Mouse (Mus musculus) lung, embryonic 14.5 days (tissue): ENCODE data around the gene Ints7. TPM values are rescaled to one million over a fixed set of nuclear protein-coding genes. Genes with fewer than 3 reads are reported as not detected.
A peak's percentile ranks its signal among the peaks of the same experiment; 100 is the strongest.

Source experiments
- ATAC-seq: fragments of 200-750 bp; cut with Nextera tagmentation; 2 replicates; pipeline ENCODE4 v1.8.0; 2017; ENCODE audit warnings: mild to moderate bottlenecking, moderate TSS enrichment, moderate library complexity; ENCODE audit not compliant: insufficient read depth
- DNase-seq: peaks from one replicate; pipeline ENCODE4 v3.0.0-alpha.2; 2015
- H3K27ac ChIP-seq: fragments of 300-500 bp; sonication (generic); 2 replicates; pipeline ENCODE4 v1.5.1; 2014; ENCODE audit warnings: low read depth, mild to moderate bottlenecking, moderate library complexity
- H3K27me3 ChIP-seq: fragments of 300-500 bp; sonication (generic); 2 replicates; pipeline ENCODE4 v1.6.1; 2014; ENCODE audit warnings: low read length, control low read depth; ENCODE audit not compliant: insufficient read depth
- H3K36me3 ChIP-seq: fragments of 300-500 bp; sonication (generic); 2 replicates; pipeline ENCODE4 v1.6.1; 2014; ENCODE audit warnings: control low read depth; ENCODE audit not compliant: insufficient read depth
- H3K4me1 ChIP-seq: fragments of 300-500 bp; sonication (generic); 2 replicates; pipeline ENCODE4 v1.6.1; 2014; ENCODE audit warnings: antibody characterized with exemption, control low read depth; ENCODE audit not compliant: insufficient read depth
- H3K4me2 ChIP-seq: fragments of 300-500 bp; sonication (generic); 2 replicates; pipeline ENCODE4 v1.6.1; 2014; ENCODE audit warnings: mild to moderate bottlenecking
- H3K4me3 ChIP-seq: fragments of 300-500 bp; sonication (generic); 2 replicates; pipeline ENCODE4 v1.5.1; 2014; ENCODE audit warnings: low read depth, low read length
- H3K9ac ChIP-seq: fragments of 300-500 bp; sonication (generic); 2 replicates; pipeline ENCODE4 v1.6.1; 2014
- H3K9me3 ChIP-seq: fragments of 300-500 bp; sonication (generic); 2 replicates; pipeline ENCODE4 v1.6.1; 2016; ENCODE audit warnings: low read depth, low read length, control low read depth
- CTCF ChIP-seq: IDR thresholded peaks from 2 replicates; pipeline ENCODE4 v1.5.1; 2016; ENCODE audit warnings: antibody characterized with exemption, low read depth
- WGBS: fragments of 180-500 bp; shearing (Covaris S2); extraction: QIAGEN DNeasy Blood & Tissue Kit; methylation state at CpG from one replicate; pipeline ENCODE4 v1.1.7; 2014; 5-methylcytosine and 5-hydroxymethylcytosine counted together
- polyA plus RNA-seq: library from polyadenylated mRNA; unstranded; fragments of >200 nt; fragmentation: Nextera tagmentation; extraction: Ambion mirVana; gene quantifications from 2 replicates; pipeline ENCODE4 v1.2.1, GENCODE M21; 2014

Ints7 gene
- polyA plus RNA-seq, 1 experiment from 2014 or later, result 69.4 TPM

DNA sequence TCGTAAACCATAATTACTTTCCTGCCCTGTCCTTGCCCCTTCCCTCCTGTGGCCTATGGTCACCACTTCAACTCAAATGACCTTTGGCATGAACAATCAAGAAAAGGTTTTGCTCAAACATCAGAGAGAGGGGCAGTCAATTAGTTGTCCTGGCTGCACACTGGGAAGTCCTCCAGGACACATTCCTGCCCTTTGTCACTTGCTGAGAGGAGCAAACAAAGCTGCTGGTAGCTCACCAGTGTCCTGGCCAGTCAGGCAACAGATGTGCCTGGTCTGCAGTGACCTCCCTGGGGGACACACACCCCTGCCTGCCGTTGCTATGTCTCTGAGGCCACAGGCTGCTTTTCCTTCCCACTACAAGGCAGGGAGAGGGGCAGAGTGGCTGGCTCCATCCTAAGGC lies 66.0 kb downstream of the Ints7 start:
- DNase-seq, result peak; percentile 13
- no peaks in the 10 kb centered on the region for H3K36me3 ChIP-seq
- no peak for ATAC-seq
- no peak overlapping the region for H3K9ac ChIP-seq
- H3K27me3 ChIP-seq, result no peaks in the 10 kb centered on the region
- no peaks in the 10 kb centered on the region for H3K4me1 ChIP-seq
- no peak overlapping the region for H3K27ac ChIP-seq
- no peak for TF ChIP-seq CTCF
- H3K4me2 ChIP-seq, result no peak overlapping the region
- no peaks in the 10 kb centered on the region for H3K9me3 ChIP-seq
- WGBS, result 17% methylated on average over 2 of the region's 2 CpGs
- H3K4me3 ChIP-seq, result no peak overlapping the region

DNA sequence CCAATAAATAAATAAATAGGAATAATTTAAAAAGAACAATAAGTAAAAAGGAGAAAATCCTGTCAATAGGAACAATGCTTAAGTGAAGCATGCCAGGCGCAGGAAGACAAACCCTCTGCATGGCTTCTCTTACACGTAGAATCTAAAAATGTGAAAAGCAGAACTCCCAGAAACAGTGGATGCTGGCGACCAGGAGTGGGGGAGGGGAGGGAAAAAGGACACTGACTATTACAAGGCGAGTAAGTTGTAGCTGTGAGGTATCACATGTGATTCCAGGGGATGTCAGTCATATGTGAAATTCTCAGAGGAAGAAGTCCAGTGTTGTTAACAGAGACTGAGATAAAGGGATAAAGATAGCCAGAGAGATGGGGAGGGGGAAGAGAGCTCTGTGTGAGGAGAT lies 67.5 kb downstream of the Ints7 start:
- no peaks in the 10 kb centered on the region for H3K36me3 ChIP-seq
- no peak overlapping the region for H3K9ac ChIP-seq
- no peak overlapping the region for H3K4me2 ChIP-seq
- no peak overlapping the region for H3K27ac ChIP-seq
- no peak for TF ChIP-seq CTCF
- no peak overlapping the region for H3K4me3 ChIP-seq
- no peaks in the 10 kb centered on the region for H3K27me3 ChIP-seq
- WGBS, result 32% methylated on average over 4 of the region's 4 CpGs
- DNase-seq (no peak), ATAC-seq (no peak)
- H3K4me1 ChIP-seq, result no peaks in the 10 kb centered on the region
- no peaks in the 10 kb centered on the region for H3K9me3 ChIP-seq

DNA sequence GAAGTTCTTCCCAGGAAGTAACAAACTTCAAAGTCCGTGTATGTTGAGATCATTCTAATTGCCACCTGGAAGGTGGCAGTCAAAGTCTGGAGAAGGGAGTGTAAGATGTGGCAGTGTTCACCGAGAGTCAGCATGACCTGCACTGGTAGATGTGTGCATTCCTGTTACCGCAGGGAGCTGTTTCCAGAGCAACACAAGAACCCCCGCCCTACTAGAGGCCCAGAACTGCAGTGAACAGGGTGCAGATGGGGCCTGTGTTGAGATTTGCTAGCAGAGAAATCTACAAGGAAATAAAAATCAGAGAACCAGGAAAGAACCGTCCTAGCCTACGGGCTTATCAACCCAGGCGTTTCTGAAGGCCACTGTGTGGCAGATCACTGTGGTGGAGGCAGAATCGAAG lies 70.5 kb downstream of the Ints7 start:
- H3K4me2 ChIP-seq, result no peak overlapping the region
- WGBS, result 37% methylated on average over 8 of the region's 8 CpGs
- no peaks in the 10 kb centered on the region for H3K9me3 ChIP-seq
- ATAC-seq, result peak; percentile 65; the same call in 1 of the 2 replicates
- no peak overlapping the region for H3K4me3 ChIP-seq
- H3K4me1 ChIP-seq, result no peaks in the 10 kb centered on the region
- H3K27ac ChIP-seq, result no peak overlapping the region
- H3K9ac ChIP-seq, result no peak overlapping the region
- no peaks in the 10 kb centered on the region for H3K27me3 ChIP-seq
- DNase-seq, result peak; percentile 29
- no peak for TF ChIP-seq CTCF
- H3K36me3 ChIP-seq, result no peaks in the 10 kb centered on the region

DNA sequence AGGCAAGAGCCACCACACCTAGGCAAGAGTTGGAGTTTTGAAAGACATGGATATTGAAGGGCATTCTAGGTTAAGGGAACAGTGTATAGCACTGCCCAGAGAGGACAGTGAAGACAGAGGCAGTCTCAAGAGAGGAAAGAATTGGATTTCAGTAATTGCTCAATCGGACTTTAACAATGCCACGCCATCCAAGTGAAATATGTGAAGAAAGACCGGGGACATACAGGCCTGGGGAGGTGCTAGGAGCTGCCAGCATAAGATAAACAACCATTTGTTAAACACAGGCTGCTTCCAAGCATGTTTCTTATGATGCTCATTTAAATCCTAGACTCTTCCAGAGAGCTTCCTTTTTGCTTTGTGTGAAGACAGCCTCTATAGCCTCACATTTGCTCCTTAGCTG lies 72.2 kb downstream of the Ints7 start:
- Histone ChIP-seq H3K4me2 (no peak overlapping the region), H3K27ac (no peak overlapping the region), H3K4me3 (no peak overlapping the region), H3K9ac (no peak overlapping the region), H3K36me3 (no peaks in the 10 kb centered on the region), H3K9me3 (no peaks in the 10 kb centered on the region), H3K4me1 (no peaks in the 10 kb centered on the region), H3K27me3 (no peaks in the 10 kb centered on the region)
- 47% methylated on average over 3 of the region's 3 CpGs for WGBS
- no peak for ATAC-seq
- peak; percentile 23 for DNase-seq
- no peak for TF ChIP-seq CTCF

DNA sequence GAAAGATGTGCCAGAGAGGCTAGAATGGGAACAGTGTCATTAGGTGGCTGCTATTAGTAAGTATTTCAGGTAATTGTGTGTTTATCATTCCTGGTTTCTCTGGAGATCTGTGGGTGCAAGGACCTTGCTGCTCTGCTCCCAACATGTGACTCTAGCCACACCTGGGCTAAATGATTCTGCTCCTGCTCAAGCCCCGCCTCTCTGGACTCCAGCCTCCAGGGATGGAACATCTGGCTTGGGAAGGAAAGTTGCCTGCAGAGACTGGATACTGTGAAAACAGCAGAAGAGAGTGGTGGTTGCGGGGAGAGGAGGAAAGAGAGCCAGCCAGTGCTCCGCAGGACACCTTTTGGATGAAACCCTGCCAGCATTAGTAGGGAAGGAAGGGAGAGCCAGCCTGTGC lies 84.0 kb downstream of the Ints7 start:
- H3K36me3 ChIP-seq, result no peaks in the 10 kb centered on the region
- 84% methylated on average over 3 of the region's 3 CpGs for WGBS
- DNase-seq, result no peak
- no peak overlapping the region for H3K4me2 ChIP-seq
- no peak for TF ChIP-seq CTCF
- no peak overlapping the region for H3K9ac ChIP-seq
- ATAC-seq, result no peak
- H3K9me3 ChIP-seq, result no peaks in the 10 kb centered on the region
- no peak overlapping the region for H3K4me3 ChIP-seq
- no peak overlapping the region for H3K27ac ChIP-seq
- H3K27me3 ChIP-seq, result no peaks in the 10 kb centered on the region
- no peaks in the 10 kb centered on the region for H3K4me1 ChIP-seq

DNA sequence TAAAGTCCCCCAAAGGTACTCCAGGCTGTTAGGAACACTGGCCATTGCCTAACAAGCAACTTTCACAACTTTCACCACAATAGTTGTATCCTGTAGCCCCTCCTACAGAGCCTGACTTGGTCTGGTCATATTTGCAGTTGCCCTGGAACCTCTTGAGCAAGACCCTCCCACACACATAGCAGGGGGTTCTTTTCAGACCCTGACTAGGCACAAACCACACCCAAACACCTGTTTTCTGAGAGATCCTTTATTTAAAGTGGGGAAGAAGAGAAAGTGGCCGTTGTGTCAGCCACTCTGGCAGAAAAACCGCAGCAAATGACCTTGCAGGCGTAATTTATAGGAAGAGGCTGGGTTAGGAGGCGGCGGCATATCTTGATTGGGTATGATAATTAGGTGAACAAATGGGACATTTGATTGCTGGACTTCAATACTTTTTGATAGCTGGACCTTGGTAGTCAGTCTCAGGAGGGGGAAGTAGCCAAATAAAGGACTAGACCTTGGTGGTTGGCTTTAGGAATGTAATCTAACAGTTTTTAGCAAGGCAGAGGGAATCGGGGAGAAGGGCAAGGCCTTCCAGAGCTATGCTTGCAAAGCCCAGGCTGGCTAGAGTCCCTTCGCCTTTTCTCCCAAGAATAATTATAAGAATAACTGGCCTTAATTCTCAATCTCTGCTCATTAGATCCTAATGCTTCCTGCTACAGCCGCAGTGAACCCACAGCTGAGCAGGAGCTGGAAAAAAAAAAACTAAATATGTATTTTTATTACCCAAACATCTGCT lies 85.8 kb downstream of the Ints7 start:
- no peaks in the 10 kb centered on the region for H3K4me1 ChIP-seq
- TF ChIP-seq CTCF, result no peak
- H3K27me3 ChIP-seq, result no peaks in the 10 kb centered on the region
- no peak overlapping the region for H3K9ac ChIP-seq
- H3K4me3 ChIP-seq, result no peak overlapping the region
- no peaks in the 10 kb centered on the region for H3K9me3 ChIP-seq
- no peak overlapping the region for H3K27ac ChIP-seq
- no peaks in the 10 kb centered on the region for H3K36me3 ChIP-seq
- DNase-seq (no peak), ATAC-seq (no peak)
- no peak overlapping the region for H3K4me2 ChIP-seq
- 53% methylated on average over 8 of the region's 8 CpGs for WGBS

DNA sequence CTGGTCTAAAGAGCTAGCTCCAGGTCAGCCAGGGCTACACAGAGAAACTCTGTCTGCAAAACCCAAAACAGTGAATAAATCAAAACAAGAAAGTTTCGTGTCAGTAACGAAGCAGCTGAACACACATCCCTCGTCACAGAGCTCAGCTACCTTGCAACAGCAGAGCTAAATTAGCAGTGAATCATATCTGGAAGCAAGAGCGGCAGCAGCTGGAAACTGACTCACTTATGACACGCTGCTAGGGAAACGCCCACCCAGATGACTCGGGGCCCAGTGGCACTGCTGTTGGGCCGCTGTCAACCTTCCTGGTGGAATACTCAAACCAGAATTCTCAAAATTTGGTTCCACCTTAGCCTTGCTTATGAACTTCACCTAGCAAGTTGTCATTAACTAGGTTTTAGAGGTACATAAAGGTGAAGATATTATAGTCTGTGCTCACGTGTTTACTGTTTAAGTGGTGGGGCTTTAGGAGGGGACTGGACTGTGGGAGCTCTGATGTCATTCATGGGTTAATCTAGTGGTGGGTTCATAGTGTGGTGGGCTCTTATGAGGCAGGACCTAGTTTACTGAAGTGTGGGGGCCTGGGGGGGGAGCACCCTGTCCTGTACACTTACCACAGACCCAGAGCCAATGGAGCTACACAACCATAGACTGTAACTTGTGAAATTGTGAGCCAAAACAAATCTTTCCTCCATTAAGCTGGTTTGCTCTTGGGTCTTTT lies 86.9 kb downstream of the Ints7 start:
- Histone ChIP-seq H3K36me3 (no peaks in the 10 kb centered on the region), H3K27me3 (no peaks in the 10 kb centered on the region), H3K4me1 (no peaks in the 10 kb centered on the region), H3K4me2 (no peak overlapping the region), H3K4me3 (no peak overlapping the region), H3K9me3 (no peaks in the 10 kb centered on the region), H3K27ac (peak overlapping the region; percentile 56), H3K9ac (no peak overlapping the region)
- 36% methylated on average over 9 of the region's 9 CpGs for WGBS
- TF ChIP-seq CTCF, result no peak
- ATAC-seq (peak; percentile 31; the same call in 1 of the 2 replicates), DNase-seq (peak; percentile 34)
